Mouse (Mus musculus) liver, postnatal 0 days (tissue): ENCODE measurements around the gene Tnfsf13. TPM values are rescaled to one million over a fixed set of nuclear protein-coding genes. Genes with fewer than 3 reads are reported as not detected.

Experiments
- ATAC-seq: fragments of 200-750 bp; cut with Nextera tagmentation; 2 replicates; pipeline ENCODE4 v1.8.0; 2017; ENCODE audit warnings: mild to moderate bottlenecking, moderate library complexity
- DNase-seq: peaks from one replicate; pipeline ENCODE4 v3.0.0-alpha.2; 2016
- H3K27ac ChIP-seq: fragments of 300-500 bp; sonication (generic); 2 replicates; pipeline ENCODE4 v1.5.1; 2014; ENCODE audit warnings: antibody characterized with exemption, moderate library complexity, mild to moderate bottlenecking, low read depth
- H3K27me3 ChIP-seq: fragments of 300-500 bp; sonication (generic); 2 replicates; pipeline ENCODE4 v1.6.1; 2014; ENCODE audit warnings: low read length, control low read depth, mixed read lengths; ENCODE audit not compliant: insufficient read depth
- H3K36me3 ChIP-seq: fragments of 300-500 bp; sonication (generic); replicated peaks from 2 replicates; pipeline ENCODE4 v1.6.1; 2014; ENCODE audit warnings: mild to moderate bottlenecking, control low read depth, low read length, moderate library complexity, mixed read lengths; ENCODE audit not compliant: insufficient read depth
- H3K4me1 ChIP-seq: fragments of 300-500 bp; sonication (generic); 2 replicates; pipeline ENCODE4 v1.6.1; 2014; ENCODE audit warnings: antibody characterized with exemption, mild to moderate bottlenecking, control low read depth; ENCODE audit not compliant: insufficient read depth
- H3K4me2 ChIP-seq: fragments of 300-500 bp; sonication (generic); 2 replicates; pipeline ENCODE4 v1.6.1; 2014; ENCODE audit warnings: low read depth, mild to moderate bottlenecking, low read length, moderate library complexity, mixed read lengths
- H3K4me3 ChIP-seq: fragments of 300-500 bp; sonication (generic); 2 replicates; pipeline ENCODE4 v1.5.1; 2014; ENCODE audit warnings: low read depth, low read length
- H3K9ac ChIP-seq: fragments of 300-500 bp; sonication (generic); replicated peaks from 2 replicates; pipeline ENCODE4 v1.6.1; 2014; ENCODE audit warnings: mild to moderate bottlenecking, moderate library complexity
- H3K9me3 ChIP-seq: fragments of 300-500 bp; sonication (generic); 2 replicates; pipeline ENCODE4 v1.6.1; 2016; ENCODE audit warnings: mild to moderate bottlenecking, control low read depth, low read length, mixed read lengths
- CTCF ChIP-seq: sonication (generic); IDR thresholded peaks from 2 replicates; pipeline ENCODE4 v1.5.1; 2016; ENCODE audit warnings: antibody characterized with exemption, low read depth
- EP300 ChIP-seq: IDR thresholded peaks from 2 replicates; pipeline ENCODE4 v1.6.1; 2016; ENCODE audit warnings: antibody characterized with exemption, low read depth, mild to moderate bottlenecking
- WGBS: fragments of 180-500 bp; shearing (Covaris S2); extraction: QIAGEN DNeasy Blood & Tissue Kit; methylation state at CpG from one replicate; pipeline ENCODE4 v1.1.7; 2014; ENCODE audit not compliant: insufficient replicate concordance; 5-methylcytosine and 5-hydroxymethylcytosine counted together
- polyA plus RNA-seq: library from polyadenylated mRNA; unstranded; fragments of >200 nt; fragmentation: Nextera tagmentation; extraction: Ambion mirVana; gene quantifications from 2 replicates; pipeline ENCODE4 v1.2.1, GENCODE M21; 2015

Tnfsf13 gene
- polyA plus RNA-seq, 1 experiment from 2014 or later, result 0.46 TPM

DNA sequence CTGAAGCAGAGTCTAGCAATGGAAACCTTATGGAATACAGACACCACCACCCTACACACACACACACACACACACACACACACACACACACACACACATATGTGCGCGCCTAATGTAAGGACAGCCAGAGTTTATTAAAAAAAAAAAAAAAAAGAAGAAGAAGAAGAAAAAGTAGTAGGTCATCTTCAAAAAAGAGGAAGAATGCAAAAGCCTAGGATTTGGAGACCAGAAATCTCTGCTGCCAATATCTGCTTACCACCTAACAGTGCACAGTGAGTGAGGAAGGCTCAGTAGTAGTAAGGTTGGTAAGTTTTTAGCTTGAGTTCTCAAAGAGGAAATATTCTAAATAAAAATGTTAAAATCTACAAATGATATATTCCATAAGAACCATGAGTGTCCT is 6.4 kb downstream of the Tnfsf13 start:
- Histone ChIP-seq H3K36me3 (peaks cover 38% of the 10 kb centered on the region), H3K4me3 (no peak overlapping the region), H3K27me3 (no peaks in the 10 kb centered on the region), H3K9ac (no peak overlapping the region), H3K4me1 (peaks cover 14% of the 10 kb centered on the region), H3K9me3 (no peaks in the 10 kb centered on the region), H3K4me2 (no peak overlapping the region), H3K27ac (no peak overlapping the region)
- DNase-seq (no peak), ATAC-seq (no peak)
- WGBS, result 88% methylated on average over 2 of the region's 2 CpGs
- TF ChIP-seq CTCF (no peak), EP300 (no peak)

DNA sequence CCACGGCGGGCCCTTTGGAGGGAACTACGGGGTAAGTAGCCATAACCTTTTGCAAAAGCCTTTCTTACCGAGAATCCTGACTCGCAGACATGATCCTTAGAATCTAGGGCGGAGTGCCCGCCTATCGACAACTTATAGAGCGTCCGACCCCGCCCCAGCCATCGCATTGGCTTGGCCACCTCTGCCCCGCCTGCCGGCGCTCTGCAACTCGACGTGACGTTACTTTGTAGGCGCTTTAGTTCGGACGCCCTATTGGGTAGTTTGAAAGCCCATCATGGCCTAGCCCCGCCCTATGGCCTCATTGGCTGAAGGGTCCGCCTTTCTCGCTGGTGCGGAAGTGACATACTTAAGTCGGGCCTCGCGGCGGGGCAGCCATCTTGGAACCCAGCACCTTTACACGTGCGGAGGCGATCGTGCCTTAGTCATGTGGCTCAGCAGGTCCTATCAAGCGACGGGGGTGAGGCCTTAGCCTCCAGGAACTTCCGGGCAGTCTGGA is 13.3 kb downstream of the Tnfsf13 start, which contains the start of gene Eif4a1:
TSS of gene Eif4a1 (minus strand) at position 213 of the 496 bp plus-strand sequence.
- peak; percentile 43; the same call in 1 of the 2 replicates for TF ChIP-seq EP300
- TF ChIP-seq CTCF, result no peak
- Histone ChIP-seq H3K4me1 (peaks cover 18% of the 10 kb centered on the region), H3K27me3 (no peaks in the 10 kb centered on the region), H3K27ac (peak within 1 kb of the TSS; percentile 99), H3K9me3 (no peaks in the 10 kb centered on the region), H3K4me2 (peak within 1 kb of the TSS; percentile 95), H3K4me3 (peak within 1 kb of the TSS; percentile 94), H3K9ac (peak within 1 kb of the TSS; percentile 92), H3K36me3 (peaks cover 73% of the 10 kb centered on the region)
- WGBS, result under 1% methylated on average over 36 of the region's 36 CpGs
- peak; percentile 99 for DNase-seq
- peak; percentile 91 for ATAC-seq

DNA sequence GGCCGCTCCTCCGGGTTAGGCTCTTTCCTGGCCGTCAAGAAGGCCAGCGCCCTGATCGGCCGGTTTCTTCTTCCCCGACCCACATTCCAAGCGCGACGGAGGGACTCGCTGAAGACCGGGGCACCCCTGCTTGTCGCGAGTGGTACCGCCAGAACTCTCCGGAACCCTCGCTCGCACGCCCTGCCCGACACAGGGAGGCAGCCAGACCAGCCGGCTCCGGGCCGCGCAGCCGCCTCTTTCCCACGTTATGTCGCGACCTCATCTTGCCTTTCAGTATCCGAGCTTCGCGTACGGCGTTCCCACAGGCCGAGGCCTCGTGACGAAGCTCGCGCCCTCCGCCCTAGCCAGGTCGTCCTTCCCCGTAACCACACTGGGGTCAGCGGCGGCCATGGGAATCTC is 13.9 kb downstream of the Tnfsf13 start:
- no peaks in the 10 kb centered on the region for H3K27me3 ChIP-seq
- peak overlapping the region; percentile 99 for H3K27ac ChIP-seq
- H3K4me1 ChIP-seq, result peaks cover 18% of the 10 kb centered on the region
- H3K4me2 ChIP-seq, result peak overlapping the region; percentile 95
- peaks cover 70% of the 10 kb centered on the region for H3K36me3 ChIP-seq
- under 1% methylated on average over 43 of the region's 43 CpGs for WGBS
- H3K9me3 ChIP-seq, result no peaks in the 10 kb centered on the region
- peak; percentile 6; the same call in 1 of the 2 replicates for ATAC-seq
- TF ChIP-seq CTCF (no peak), EP300 (no peak)
- peak overlapping the region; percentile 94 for H3K4me3 ChIP-seq
- H3K9ac ChIP-seq, result peak overlapping the region; percentile 92
- no peak for DNase-seq

DNA sequence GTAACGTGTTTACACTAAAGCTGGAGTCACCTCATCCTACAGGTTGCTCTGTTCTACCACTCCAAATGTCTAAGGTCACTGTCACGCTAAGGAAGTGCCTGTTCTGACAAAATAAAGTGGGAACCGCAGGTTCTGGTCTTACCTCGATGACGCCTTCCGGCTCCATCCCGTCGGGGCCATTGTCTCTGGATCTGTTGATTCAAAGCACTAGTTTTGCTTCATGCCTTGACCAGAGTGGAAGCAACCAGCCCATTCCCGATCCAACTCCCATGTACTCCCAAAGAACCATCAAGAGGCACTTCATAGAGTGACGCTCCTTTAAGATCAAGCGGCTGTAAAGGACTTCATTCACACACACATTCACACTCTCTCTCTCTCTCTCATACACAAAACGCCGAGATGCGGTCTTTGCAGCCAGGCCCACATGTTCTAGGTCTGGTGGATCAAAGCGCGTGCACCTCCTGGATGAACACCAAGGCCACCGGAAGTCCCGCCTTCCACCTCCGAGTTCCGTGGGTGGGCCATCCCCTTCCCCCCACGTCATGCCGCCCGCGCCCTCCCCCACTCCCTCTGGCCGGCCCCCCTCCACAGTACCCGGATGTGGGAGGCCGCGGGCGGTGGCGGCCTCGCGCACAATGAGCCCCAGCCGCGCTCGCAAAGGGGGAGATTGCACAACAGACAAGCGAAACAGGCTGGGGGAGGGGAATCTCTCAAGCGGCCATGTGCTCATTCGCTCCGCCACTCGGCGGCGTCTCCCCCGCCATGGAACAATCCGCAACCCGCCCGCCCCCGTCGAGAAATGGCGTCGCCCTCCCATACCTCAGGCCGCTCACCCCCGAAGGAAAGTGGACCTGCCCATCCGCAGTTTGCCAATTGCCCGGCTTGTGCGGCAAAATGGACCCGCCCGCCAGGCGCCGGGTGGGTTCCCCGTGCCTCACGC is 14.5 kb downstream of the Tnfsf13 start:
- H3K4me3 ChIP-seq, result peak overlapping the region; percentile 94
- peak overlapping the region; percentile 92 for H3K9ac ChIP-seq
- H3K4me2 ChIP-seq, result peak overlapping the region; percentile 95
- DNase-seq, result peak; percentile 97
- peak; percentile 74 for ATAC-seq
- H3K27me3 ChIP-seq, result no peaks in the 10 kb centered on the region
- H3K9me3 ChIP-seq, result no peaks in the 10 kb centered on the region
- WGBS, result under 1% methylated on average over 52 of the region's 61 CpGs
- peaks cover 18% of the 10 kb centered on the region for H3K4me1 ChIP-seq
- H3K27ac ChIP-seq, result peak overlapping the region; percentile 99
- H3K36me3 ChIP-seq, result peaks cover 67% of the 10 kb centered on the region
- peak; percentile 68 for TF ChIP-seq EP300
- TF ChIP-seq CTCF, result no peak; the same call in 1 of the 2 replicates

DNA sequence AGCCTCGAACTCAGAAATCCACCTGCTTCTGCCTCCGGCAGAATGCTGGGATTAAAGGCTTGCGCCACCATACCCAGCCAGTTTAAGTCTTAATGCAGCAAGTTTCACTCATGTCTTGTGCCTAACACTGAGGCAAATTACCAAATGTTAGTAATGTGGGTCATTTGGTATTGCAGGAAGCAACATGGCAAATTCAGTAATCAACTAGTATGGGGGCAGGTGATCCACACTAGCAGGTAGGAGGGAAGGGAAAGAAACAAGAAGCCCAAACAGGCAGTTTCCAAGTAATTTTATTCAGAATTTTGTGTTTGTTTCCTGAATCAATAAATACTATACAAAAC is 18.9 kb downstream of the Tnfsf13 start:
- H3K9me3 ChIP-seq, result no peaks in the 10 kb centered on the region
- no peak for TF ChIP-seq EP300
- TF ChIP-seq CTCF, result no peak
- no peak overlapping the region for H3K4me3 ChIP-seq
- no peak overlapping the region for H3K4me2 ChIP-seq
- H3K36me3 ChIP-seq, result peaks cover 55% of the 10 kb centered on the region
- ATAC-seq (no peak), DNase-seq (no peak)
- peaks cover 29% of the 10 kb centered on the region for H3K4me1 ChIP-seq
- no peaks in the 10 kb centered on the region for H3K27me3 ChIP-seq
- peak overlapping the region; percentile 56; the same call in 1 of the 2 replicates for H3K27ac ChIP-seq
- 87% methylated on average over 3 of the region's 3 CpGs for WGBS
- H3K9ac ChIP-seq, result no peak overlapping the region

DNA sequence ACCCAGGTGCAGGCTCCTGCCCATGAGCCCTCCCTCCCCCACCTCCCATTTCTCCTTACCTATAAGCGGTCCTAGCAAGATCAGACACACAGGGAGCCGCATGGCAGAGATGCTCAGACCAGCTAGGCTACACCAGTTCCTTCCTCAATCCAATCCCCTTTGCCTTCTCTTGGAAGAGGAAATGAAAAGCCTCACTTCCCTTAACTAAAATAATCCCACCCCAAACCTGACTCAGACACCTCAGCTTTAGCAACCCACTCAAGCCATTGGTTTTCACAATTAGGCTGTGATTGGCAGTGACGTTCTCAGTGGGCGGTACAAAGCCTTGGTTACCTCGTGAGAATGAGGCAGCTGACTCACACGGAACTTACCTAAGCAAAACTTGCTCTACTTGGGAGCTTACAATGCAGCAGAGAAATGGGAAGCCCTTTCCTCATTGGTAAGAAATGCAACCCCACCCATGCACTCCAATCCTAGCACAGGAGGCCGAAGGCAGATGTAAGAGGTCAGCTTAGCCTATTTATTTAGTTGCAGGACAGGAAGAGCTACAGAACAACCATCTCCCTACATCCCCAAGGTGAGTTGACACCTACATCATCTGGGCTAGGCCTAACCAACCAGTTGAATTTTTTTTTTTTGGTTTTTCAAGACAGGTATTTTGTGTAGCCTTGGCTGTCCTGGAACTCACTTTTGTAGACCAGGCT is 19.5 kb downstream of the Tnfsf13 start, which contains the start of gene Cd68:
TSS of gene Cd68 (minus strand) at position 193 of the 704 bp plus-strand sequence.
- no peak within 1 kb of the TSS for H3K4me3 ChIP-seq
- DNase-seq (peak; percentile 73), ATAC-seq (peak; percentile 11)
- H3K4me1 ChIP-seq, result peaks cover 34% of the 10 kb centered on the region
- H3K27me3 ChIP-seq, result no peaks in the 10 kb centered on the region
- H3K27ac ChIP-seq, result peak within 1 kb of the TSS; percentile 97
- H3K9ac ChIP-seq, result no peak within 1 kb of the TSS; the same call in 1 of the 2 replicates
- no peaks in the 10 kb centered on the region for H3K9me3 ChIP-seq
- H3K4me2 ChIP-seq, result peak within 1 kb of the TSS; percentile 14
- TF ChIP-seq EP300 (peak; percentile 55), CTCF (no peak)
- 32% methylated on average over 7 of the region's 7 CpGs for WGBS
- peaks cover 55% of the 10 kb centered on the region for H3K36me3 ChIP-seq
